Comparison of ENCODE assay signal across 16 mouse cellular contexts in the genomic region with DNA sequence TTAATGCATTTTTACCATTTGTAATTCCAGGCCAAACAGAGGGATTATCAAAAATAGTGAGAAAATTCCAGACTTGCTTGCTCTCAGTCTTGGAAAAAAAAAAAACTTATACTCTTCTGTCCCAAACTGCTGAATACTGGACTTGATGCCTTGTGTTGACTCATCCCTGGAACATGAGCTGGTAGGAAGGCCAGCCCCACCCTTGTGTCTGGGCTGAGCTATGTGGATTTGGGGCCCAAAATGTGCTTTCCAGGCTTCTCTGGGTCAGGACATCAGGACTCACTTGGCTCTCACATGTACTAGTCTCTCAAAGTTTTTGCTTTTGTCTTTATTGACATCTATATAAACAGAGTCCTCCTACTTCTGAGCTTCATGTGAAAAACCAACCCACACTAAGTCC.
"Had no signal": no experiment of that assay in that cellular context is flagged by ENCODE, and none has a peak within 500 bp of the region (broad histone marks: within the 10 kb centered on the region; RNA-seq: fewer than 3 reads in every experiment).

No protein-coding gene starts in this region.

- H3K4me3 ChIP-seq: kidney, embryonic 15.5 days; left cerebral cortex, adult 2 months; limb, embryonic 15.5 days; liver, embryonic 12.5 days; midbrain, embryonic 10.5 days; neural tube, embryonic 12.5 days; stomach, embryonic 15.5 days had no signal

- H3K4me2 ChIP-seq: kidney, embryonic 15.5 days; limb, embryonic 15.5 days; liver, embryonic 12.5 days; lung, embryonic 14.5 days; neural tube, embryonic 12.5 days; stomach, embryonic 15.5 days had no signal

- H3K27me3 ChIP-seq: limb, embryonic 15.5 days; liver, embryonic 12.5 days; neural tube, embryonic 12.5 days; stomach, embryonic 15.5 days had no signal

- H3K27ac ChIP-seq: kidney, embryonic 15.5 days; left cerebral cortex, adult 2 months; limb, embryonic 15.5 days; liver, embryonic 12.5 days; midbrain, embryonic 10.5 days; neural tube, embryonic 12.5 days; stomach, embryonic 15.5 days had no signal

- H3K36me3 ChIP-seq: kidney, embryonic 15.5 days; limb, embryonic 15.5 days; liver, embryonic 12.5 days; midbrain, embryonic 10.5 days; neural tube, embryonic 12.5 days; stomach, embryonic 15.5 days had no signal

- DNase-seq: kidney, postnatal 14 days; lung, embryonic 14.5 days; lung, postnatal 10 days; lung, postnatal 4 days; midbrain, embryonic 14.5 days; retina, postnatal 1 day; right cerebral cortex, postnatal 4 days; thymus, adult 2 months; thymus, postnatal 25 days had no signal

- ATAC-seq: liver, embryonic 12.5 days had no signal
